Mouse (Mus musculus) G1E (cell line): ENCODE measurements at regions not wholly inside any gene's neighbourhood (a gene's known extent, or its start where the extent isn't known, plus 50 kb on each side); places are given as distances from the start of the nearest gene placed in this dataset.

Experiments
- ATAC-seq: 2 replicates; pipeline ENCODE4 v1.8.0; 2016; ENCODE audit warnings: mild to moderate bottlenecking; ENCODE audit not compliant: insufficient number of reproducible peaks, poor library complexity, low FRiP score, severe bottlenecking; ENCODE audit errors: extremely low read depth
- DNase-seq: peaks from one replicate; pipeline ENCODE4 v3.0.0; 2012; ENCODE audit warnings: low spot score
- H3K27me3 ChIP-seq: 2 replicates; pipeline ENCODE4 v1.6.1; 2012; ENCODE audit warnings: mild to moderate bottlenecking, low read length, inconsistent platforms; ENCODE audit not compliant: insufficient read depth
- H3K36me3 ChIP-seq: replicated peaks from 2 replicates; pipeline ENCODE3; 2012; ENCODE audit warnings: mild to moderate bottlenecking, inconsistent platforms
- H3K4me1 ChIP-seq: 2 replicates; pipeline ENCODE4 v1.6.1; 2012; ENCODE audit warnings: low read depth, low read length, inconsistent platforms, mixed read lengths; ENCODE audit not compliant: insufficient read depth
- H3K4me3 ChIP-seq: 2 replicates; pipeline ENCODE4 v1.5.1; 2012; ENCODE audit warnings: low read depth, mild to moderate bottlenecking, inconsistent platforms, low read length, moderate library complexity, mixed read lengths
- H3K9me3 ChIP-seq: replicated peaks from 2 replicates; pipeline ENCODE4 v1.6.1; 2012; ENCODE audit warnings: inconsistent platforms
- CTCF ChIP-seq: IDR thresholded peaks from 2 replicates; pipeline ENCODE4 v1.5.1; 2012; ENCODE audit warnings: low read depth, low read length, inconsistent platforms, mixed read lengths
- GATA1 ChIP-seq: IDR thresholded peaks from 2 replicates; pipeline ENCODE4 v1.6.1; 2012; ENCODE audit warnings: borderline replicate concordance, low read length, inconsistent platforms, mixed read lengths
- GATA2 ChIP-seq: IDR thresholded peaks from 2 replicates; pipeline ENCODE4 v1.6.1; 2012; ENCODE audit warnings: low read depth, low read length, inconsistent platforms, borderline replicate concordance
- POLR2AphosphoS5 ChIP-seq: IDR thresholded peaks from 2 replicates; pipeline ENCODE4 v1.6.1; 2012; ENCODE audit warnings: low read depth, low read length, inconsistent platforms; ENCODE audit not compliant: insufficient replicate concordance
- TAL1 ChIP-seq: conservative IDR thresholded peaks from 2 replicates; pipeline ENCODE4 v1.6.1; 2012; ENCODE audit warnings: low read depth, low read length, inconsistent platforms, mixed read lengths

DNA sequence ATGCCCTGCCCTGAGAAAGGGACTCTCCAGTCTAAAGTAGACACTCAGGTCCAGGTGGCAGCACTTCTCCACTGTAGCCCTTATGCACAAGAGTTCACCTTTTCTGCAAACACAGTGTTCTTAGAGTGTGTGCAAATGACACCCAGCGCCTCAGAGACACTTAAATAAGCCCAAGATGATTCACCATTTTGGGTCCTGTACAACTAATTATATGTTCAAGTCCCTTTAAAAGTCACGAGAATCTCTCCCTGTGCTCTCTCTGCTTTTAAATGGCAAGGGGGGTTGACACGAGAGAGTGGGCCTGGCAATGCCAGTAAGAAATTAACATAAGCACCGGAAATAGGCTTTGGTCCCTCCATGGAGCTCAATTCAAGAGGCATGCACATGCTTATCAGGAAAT is 299.0 kb downstream of the Dhx15 start:
- TF ChIP-seq POLR2AphosphoS5: no peak
- no peak for TF ChIP-seq GATA2
- TF ChIP-seq TAL1: no peak
- no peak for TF ChIP-seq GATA1
- no peak for TF ChIP-seq CTCF
- DNase-seq (no peak), ATAC-seq (no peak)

GRCm38 (mm10) chr5:51888404-51888803 is 301.9 kb downstream of the Dhx15 start:
- no peak overlapping the region for H3K4me3 ChIP-seq
- H3K36me3 ChIP-seq: no peaks in the 10 kb centered on the region
- no peaks in the 10 kb centered on the region for H3K4me1 ChIP-seq
- TF ChIP-seq GATA1 (no peak), TAL1 (no peak), CTCF (no peak), GATA2 (no peak), POLR2AphosphoS5 (no peak)
- H3K9me3 ChIP-seq: peaks cover 12% of the 10 kb centered on the region
- ATAC-seq: no peak
- no peak for DNase-seq
- H3K27me3 ChIP-seq: no peaks in the 10 kb centered on the region

More for the DNA sequence above, 299.0 kb downstream of the Dhx15 start:
- H3K9me3 ChIP-seq: peaks cover 10% of the 10 kb centered on the region; the same call in 1 of the 2 replicates
- no peaks in the 10 kb centered on the region for H3K36me3 ChIP-seq
- no peaks in the 10 kb centered on the region for H3K27me3 ChIP-seq
- H3K4me3 ChIP-seq: no peak overlapping the region
- H3K4me1 ChIP-seq: no peaks in the 10 kb centered on the region

GRCm38 (mm10) chr5:51882594-51882993 is 307.7 kb downstream of the Dhx15 start:
- Histone ChIP-seq H3K4me3 (no peak overlapping the region), H3K27me3 (no peaks in the 10 kb centered on the region), H3K9me3 (peaks cover 18% of the 10 kb centered on the region), H3K36me3 (no peaks in the 10 kb centered on the region), H3K4me1 (no peaks in the 10 kb centered on the region)
- no peak for DNase-seq
- no peak for ATAC-seq
- no peak for TF ChIP-seq GATA1

DNA sequence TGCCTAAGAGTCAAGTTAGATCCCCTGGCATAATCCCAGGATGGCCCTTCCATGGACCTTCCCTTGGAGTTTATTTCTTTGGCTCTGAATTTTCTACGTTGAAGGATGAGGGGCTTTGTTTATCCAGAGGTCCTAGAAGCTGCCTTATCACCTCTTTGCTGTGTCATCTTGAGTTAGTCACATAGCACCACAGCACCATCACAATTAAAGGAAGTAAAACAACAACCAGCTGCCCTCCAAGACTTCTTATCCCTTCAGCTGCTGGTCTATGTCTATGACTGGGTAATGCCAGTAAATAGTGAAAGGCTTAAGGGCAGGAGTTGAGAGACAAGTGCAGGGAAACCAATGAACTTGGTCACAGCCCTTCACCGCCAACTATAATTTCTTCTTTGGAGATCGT is 308.1 kb downstream of the Dhx15 start:
- DNase-seq: no peak
- ATAC-seq: no peak
- H3K9me3 ChIP-seq: peaks cover 18% of the 10 kb centered on the region
- H3K36me3 ChIP-seq: no peaks in the 10 kb centered on the region
- TF ChIP-seq POLR2AphosphoS5 (no peak), TAL1 (no peak), GATA2 (no peak), GATA1 (no peak), CTCF (no peak)
- H3K4me3 ChIP-seq: no peak overlapping the region
- H3K4me1 ChIP-seq: no peaks in the 10 kb centered on the region
- H3K27me3 ChIP-seq: no peaks in the 10 kb centered on the region

DNA sequence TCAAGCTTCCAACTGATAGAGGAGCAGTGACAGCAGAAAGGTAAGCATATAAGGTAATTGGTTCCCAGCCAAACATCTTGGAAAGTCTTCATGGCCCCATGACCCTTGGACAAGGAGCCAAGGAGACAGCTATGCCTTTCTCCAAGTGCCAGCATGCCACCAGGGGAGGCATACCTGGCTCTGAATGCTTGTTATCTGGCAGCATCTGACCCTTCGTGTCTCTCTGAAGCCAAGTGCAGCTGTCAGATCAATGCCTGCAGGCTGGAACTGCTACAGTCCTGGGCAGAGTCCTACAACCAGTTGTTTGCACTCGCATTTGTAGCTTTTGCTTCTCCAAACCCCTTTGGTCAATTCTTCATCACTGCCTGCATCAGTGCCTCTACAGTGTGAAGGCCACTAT is 309.3 kb upstream of the Ppargc1a start:
- ATAC-seq (no peak), DNase-seq (no peak)
- Histone ChIP-seq H3K36me3 (no peaks in the 10 kb centered on the region), H3K9me3 (peaks cover 30% of the 10 kb centered on the region), H3K4me3 (no peak overlapping the region), H3K27me3 (no peaks in the 10 kb centered on the region), H3K4me1 (no peaks in the 10 kb centered on the region)
- no peak for TF ChIP-seq GATA1
- TF ChIP-seq CTCF: no peak
- no peak for TF ChIP-seq GATA2
- no peak for TF ChIP-seq TAL1
- TF ChIP-seq POLR2AphosphoS5: no peak

GRCm38 (mm10) chr5:51873571-51873970 is 306.0 kb upstream of the Ppargc1a start:
- no peak for TF ChIP-seq GATA1
- TF ChIP-seq POLR2AphosphoS5: no peak
- TF ChIP-seq GATA2: no peak
- TF ChIP-seq TAL1: no peak
- no peak for TF ChIP-seq CTCF
- Histone ChIP-seq H3K4me3 (no peak overlapping the region), H3K4me1 (no peaks in the 10 kb centered on the region), H3K36me3 (no peaks in the 10 kb centered on the region), H3K27me3 (no peaks in the 10 kb centered on the region), H3K9me3 (peaks cover 27% of the 10 kb centered on the region)
- DNase-seq (no peak), ATAC-seq (no peak)

DNA sequence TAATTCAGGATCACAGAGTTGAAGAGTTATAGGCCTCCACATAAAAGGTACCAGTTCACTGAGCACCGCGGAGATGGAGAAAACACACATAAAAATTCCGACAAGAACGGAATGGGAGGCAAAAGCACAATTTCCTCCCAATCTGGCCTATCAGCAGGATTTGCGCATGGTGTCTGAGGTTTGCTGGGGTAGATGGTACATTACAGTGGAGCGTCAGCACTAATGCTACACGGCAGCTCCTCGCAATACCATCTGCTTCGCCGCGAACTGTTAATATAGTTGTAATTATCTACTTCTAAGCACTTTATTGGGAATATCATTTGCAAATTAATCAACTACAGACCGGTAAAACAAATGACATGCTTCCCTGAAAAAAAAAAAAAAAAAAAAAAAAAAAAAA is 304.2 kb upstream of the Ppargc1a start:
- H3K4me3 ChIP-seq: no peak overlapping the region
- H3K27me3 ChIP-seq: no peaks in the 10 kb centered on the region
- H3K36me3 ChIP-seq: no peaks in the 10 kb centered on the region
- TF ChIP-seq TAL1 (no peak), POLR2AphosphoS5 (no peak), CTCF (no peak)
- DNase-seq: no peak
- no peak for ATAC-seq
- H3K4me1 ChIP-seq: no peaks in the 10 kb centered on the region
- peaks cover 21% of the 10 kb centered on the region for H3K9me3 ChIP-seq
